Mouse (Mus musculus) adrenal gland, postnatal 10 days (tissue): ENCODE measurements at regions not wholly inside any gene's neighbourhood (a gene's known extent, or its start where the extent isn't known, plus 50 kb on each side); places are given as distances from the start of the nearest gene placed in this dataset.

Experiments
- DNase-seq: peaks from one replicate; pipeline ENCODE4 v3.0.0; 2021; ENCODE audit warnings: mixed read lengths

DNA sequence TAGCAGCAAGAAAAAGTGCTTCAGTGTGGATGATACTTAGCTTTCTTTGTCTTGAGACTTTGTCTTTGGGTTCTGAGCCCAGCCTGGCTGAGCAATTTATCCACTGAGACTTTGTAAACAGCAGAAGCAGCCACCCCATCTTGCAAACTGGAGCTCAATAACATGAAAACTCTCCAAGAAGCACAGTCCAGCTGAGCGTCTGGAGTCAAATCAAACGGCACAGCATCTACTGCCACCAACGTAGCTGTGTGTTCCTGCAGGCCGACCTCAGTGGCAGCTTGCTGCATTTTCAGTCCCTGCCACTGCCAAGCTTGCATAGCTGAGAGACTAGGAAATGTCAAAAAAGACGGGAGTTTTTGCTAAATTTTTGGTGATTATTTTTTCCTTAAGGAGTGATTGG lies 68.8 kb upstream of the Galnt17 start:
- no peak for DNase-seq

DNA sequence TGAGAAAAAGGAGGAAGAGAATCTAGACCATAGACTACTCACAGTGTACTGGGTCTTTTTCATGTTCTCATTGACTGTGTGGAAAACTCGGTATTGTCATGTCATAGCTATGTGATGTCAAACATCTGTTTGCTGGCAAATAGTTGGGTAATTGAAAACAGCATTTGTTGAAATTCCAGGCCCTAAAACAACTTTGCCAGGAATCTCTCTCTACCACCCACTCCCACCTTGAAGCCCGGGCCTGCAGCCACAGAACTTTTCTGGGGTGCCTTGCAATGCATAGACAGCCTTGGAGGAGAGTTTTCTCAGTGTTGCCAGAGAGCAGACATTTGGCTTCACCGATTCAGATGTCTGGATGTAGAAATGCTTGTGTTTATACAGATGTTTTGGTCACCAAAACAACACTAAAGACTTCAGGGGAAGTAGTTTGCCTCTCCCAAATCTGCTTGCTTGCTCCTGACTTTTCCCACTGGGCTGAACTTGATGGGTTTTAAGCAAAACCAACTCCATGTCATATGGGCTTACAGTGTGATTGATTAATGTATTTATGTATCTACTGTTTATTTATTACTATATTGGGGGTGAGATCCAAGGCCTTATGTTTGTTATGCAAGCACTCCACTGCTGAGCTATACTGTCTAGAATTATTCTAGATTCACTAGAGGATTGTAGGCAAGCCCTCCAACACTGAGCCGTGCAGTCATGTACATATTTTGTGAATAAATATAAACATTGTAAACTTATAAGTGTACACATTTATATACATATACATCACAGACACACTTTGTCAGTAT lies 63.2 kb upstream of the Galnt17 start:
- DNase-seq = no peak

DNA sequence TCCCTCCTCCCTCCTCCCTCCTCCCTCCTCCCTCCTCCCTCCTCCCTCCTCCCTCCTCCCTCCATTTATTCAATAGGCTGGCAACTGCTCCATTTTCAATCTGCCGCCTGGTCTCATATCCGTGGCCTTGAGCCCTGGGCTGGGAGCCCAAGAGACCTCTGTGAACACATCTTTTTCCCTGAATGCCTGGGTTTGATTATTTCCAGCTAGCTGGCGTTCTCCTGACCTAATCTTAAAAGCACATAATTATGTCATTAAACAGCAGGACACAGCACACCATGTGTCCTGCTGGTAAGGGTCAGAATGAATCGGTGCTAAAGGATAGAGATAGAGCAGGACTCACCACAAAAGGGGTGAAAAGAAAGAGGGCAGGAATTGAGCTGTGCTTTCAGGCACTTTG lies 59.2 kb upstream of the Galnt17 start:
- peak; percentile 14 for DNase-seq

DNA sequence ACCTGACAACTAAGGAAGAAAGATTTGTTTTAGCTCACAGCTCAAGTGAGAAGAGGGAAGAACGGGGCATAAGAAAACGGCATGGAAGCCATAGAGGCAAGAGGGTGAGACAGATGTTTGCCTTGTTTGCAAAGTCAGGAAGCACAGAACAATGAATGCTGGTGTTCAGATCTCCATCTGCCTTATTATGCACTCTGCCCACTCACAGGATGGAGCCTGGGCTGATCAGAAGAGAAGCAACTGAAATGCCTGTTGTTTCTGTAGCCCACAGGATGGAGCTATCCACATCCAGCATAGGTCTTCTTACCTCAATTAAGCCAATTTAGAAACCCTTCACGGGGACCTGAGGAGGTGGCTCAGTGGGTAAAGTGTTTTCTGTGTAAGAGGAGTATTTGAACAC lies 51.5 kb upstream of the Galnt17 start:
- DNase-seq = no peak
